Mouse (Mus musculus): Measurements from ENCODE around the gene Nme7.

DNA sequence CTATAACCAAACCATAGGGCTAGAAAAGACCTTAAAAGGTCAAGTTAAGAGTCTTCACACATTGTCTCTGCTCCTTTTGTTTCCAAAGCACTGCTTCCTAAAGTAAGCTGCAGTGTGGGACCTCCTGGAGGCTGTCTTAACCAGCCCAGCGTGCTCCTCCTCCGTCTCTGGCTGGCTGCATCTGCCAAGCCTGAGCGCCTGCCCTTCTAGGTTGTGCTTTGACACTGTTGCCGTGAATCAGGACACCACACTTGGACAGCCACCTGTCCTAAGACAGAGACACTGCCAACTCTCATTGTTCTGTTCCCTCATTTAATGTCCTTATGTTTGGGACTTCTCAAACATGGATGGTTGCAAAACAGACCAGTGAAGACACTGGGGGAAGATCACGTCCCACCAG lies 102.6 kb downstream of the Nme7 start:
- TF ChIP-seq TAL1 (IDR thresholded peaks at IDR 0.05; ENCODE audit: low read length): no peak
- TF ChIP-seq GATA1 (IDR thresholded peaks at IDR 0.05; ENCODE audit: low read length): no peak
